Mouse (Mus musculus) testis, adult 2 months (tissue): Measurements from ENCODE around the gene Mgat4a.
"Not testable (repeated sequence)": the region's sequence is repeated elsewhere in the genome, so short reads cannot be mapped to it uniquely, and the experiment has no call there.

Source experiments
- CTCF ChIP-seq: fragments of 200-500 bp; IDR thresholded peaks from 2 replicates; pipeline ENCODE4 v1.5.1; 2012; ENCODE audit warnings: low read depth, mild to moderate bottlenecking, inconsistent platforms, low read length, moderate library complexity; ENCODE audit not compliant: control insufficient read depth, insufficient read depth, insufficient replicate concordance
- POLR2A ChIP-seq: fragments of 200-500 bp; IDR thresholded peaks from 2 replicates; pipeline ENCODE4 v1.6.1; 2012; ENCODE audit warnings: low read depth, mild to moderate bottlenecking, inconsistent platforms, low read length, moderate library complexity; ENCODE audit not compliant: control insufficient read depth

DNA sequence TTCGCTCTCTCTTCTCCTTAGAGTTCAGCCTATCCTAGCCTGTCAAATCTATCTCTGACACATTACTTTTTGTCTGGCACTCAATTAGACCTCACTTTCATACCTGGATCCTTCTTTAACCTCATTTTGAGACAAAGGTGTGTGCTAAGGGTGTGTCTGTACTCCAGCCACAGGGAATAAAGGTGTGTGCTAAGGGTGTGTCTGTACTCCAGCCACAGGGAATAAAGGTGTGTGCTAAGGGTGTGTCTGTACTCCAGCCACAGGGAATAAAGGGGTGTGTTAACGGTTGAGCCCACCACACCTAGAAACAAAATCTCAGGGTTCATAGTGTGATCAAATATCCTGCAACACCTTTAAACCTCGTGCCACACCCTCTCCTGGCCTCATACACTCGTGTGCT lies 16.7 kb downstream of the Mgat4a start:
- not testable (repeated sequence) for TF ChIP-seq CTCF, POLR2A
